Mouse (Mus musculus) layer of hippocampus, adult 9-11 months (tissue): ENCODE data around the gene Gm7361.
"Not testable (repeated sequence)": the region's sequence is repeated elsewhere in the genome, so short reads cannot be mapped to it uniquely, and the experiment has no call there.

Experiments
- DNase-seq: peaks from one replicate; pipeline ENCODE4 v3.0.0; 2022

The Gm7361 gene

GRCm38 (mm10) chr5:26257391-26257790 is at the start of gene Gm7361:
Gene Gm7361 (plus strand): TSS chr5:26257691.
- not testable (repeated sequence) for DNase-seq

- DNase-seq = peak; percentile 11
Measured at GRCm38 (mm10) chr5:26211030-26211429, 46.5 kb upstream of the Gm7361 start.

GRCm38 (mm10) chr5:26222076-26222475 is 35.4 kb upstream of the Gm7361 start:
- no peak for DNase-seq

DNA sequence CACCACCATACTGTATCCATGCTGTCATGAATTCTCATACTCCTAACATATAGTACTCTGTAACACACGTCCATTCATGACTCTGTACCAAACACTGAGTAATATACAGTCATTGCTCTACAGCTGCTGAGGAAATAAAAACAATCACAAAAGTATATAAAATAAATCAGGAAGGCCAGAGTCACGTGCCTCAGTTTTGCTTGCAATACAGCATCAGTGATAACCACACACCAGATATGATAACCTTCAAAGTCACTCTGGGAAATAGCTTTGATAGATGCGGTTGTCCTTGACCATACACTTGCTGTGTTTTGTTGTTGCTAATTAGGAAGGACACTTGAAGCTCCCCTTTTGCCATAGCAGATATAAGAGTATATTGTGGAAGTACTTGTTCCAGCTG is 9.2 kb downstream of the Gm7361 start:
- not testable (repeated sequence) for DNase-seq

- DNase-seq = no peak
Measured at GRCm38 (mm10) chr5:26280361-26280760, 22.9 kb downstream of the Gm7361 start.

DNA sequence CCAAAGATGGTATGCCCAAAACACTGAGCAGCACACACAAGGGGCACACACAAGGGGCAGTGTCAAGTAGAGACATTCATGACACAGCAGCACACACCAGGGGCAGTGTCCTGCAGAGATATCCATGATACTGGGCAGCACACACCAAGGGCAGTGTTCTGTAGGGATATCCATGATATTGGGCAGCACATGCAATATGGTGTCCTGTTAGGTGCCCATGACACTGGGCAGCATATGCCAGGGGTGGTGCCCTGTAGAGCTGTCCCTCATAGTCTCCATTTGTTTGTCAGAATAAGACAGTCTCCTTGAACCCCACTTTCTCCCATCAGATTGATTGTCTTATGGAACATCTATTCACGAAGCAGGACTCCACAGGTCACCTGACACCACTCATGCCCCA is 24.2 kb downstream of the Gm7361 start:
- no peak for DNase-seq

- peak; percentile 20 for DNase-seq
Measured at GRCm38 (mm10) chr5:26282282-26282681, 24.8 kb downstream of the Gm7361 start.

GRCm38 (mm10) chr5:26283399-26283798 is 25.9 kb downstream of the Gm7361 start:
- no peak for DNase-seq

DNA sequence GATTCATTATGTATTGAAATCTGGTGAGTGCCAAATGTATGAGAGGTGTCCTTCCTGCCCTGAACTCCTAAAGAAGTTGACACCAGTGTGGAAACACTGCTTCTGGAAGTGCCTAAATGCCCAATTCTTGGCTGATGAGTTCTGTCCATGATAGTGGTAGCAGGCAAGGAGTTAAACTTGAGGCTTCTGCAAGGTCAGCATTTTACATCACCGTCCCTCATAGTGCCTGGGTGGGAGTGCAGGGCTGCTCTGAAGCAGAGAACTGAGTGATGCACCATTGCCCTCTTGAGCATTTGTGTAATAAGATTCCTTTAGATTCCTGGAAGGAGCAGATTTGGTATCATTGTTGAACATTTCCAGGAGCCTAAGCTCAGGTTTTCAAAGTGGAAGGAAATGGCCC is 34.1 kb downstream of the Gm7361 start:
- no peak for DNase-seq

- DNase-seq = no peak
Measured at GRCm38 (mm10) chr5:26293258-26293657, 35.8 kb downstream of the Gm7361 start.
